Mouse (Mus musculus) limb, embryonic 11.5 days (tissue): Measurements from ENCODE around the gene Mgat4a. TPM values are rescaled to one million over a fixed set of nuclear protein-coding genes. Genes with fewer than 3 reads are reported as not detected.

Experiments
- ATAC-seq: fragments of 200-750 bp; cut with Nextera tagmentation; 2 replicates; pipeline ENCODE4 v1.8.0; 2017; ENCODE audit warnings: low read depth; ENCODE audit not compliant: insufficient number of reproducible peaks, low FRiP score, low TSS enrichment
- DNase-seq: peaks from one replicate; pipeline ENCODE4 v3.0.0-alpha.2; 2015; ENCODE audit warnings: low spot score
- H3K27ac ChIP-seq: fragments of 300-500 bp; sonication (generic); replicated peaks from 2 replicates; pipeline ENCODE4 v1.5.1; 2014; ENCODE audit warnings: low read depth, mild to moderate bottlenecking, low read length
- H3K27me3 ChIP-seq: fragments of 300-500 bp; sonication (generic); 2 replicates; pipeline ENCODE4 v1.6.1; 2014; ENCODE audit warnings: mild to moderate bottlenecking, low read length, mixed read lengths; ENCODE audit not compliant: control insufficient read depth, insufficient read depth
- H3K36me3 ChIP-seq: fragments of 300-500 bp; sonication (generic); 2 replicates; pipeline ENCODE4 v1.6.1; 2014; ENCODE audit warnings: mild to moderate bottlenecking, low read length, moderate library complexity, mixed read lengths; ENCODE audit not compliant: control insufficient read depth, insufficient read depth
- H3K4me1 ChIP-seq: fragments of 300-500 bp; sonication (generic); 2 replicates; pipeline ENCODE4 v1.6.1; 2014; ENCODE audit warnings: low read length, mixed read lengths; ENCODE audit not compliant: control insufficient read depth, insufficient read depth
- H3K4me2 ChIP-seq: fragments of 300-500 bp; sonication (generic); 2 replicates; pipeline ENCODE4 v1.6.1; 2014; ENCODE audit warnings: low read depth, mild to moderate bottlenecking, moderate library complexity; ENCODE audit not compliant: severe bottlenecking
- H3K4me3 ChIP-seq: fragments of 300-500 bp; sonication (generic); 2 replicates; pipeline ENCODE4 v1.5.1; 2014; ENCODE audit warnings: low read depth, low read length
- H3K9ac ChIP-seq: fragments of 300-500 bp; sonication (generic); 2 replicates; pipeline ENCODE4 v1.6.1; 2014; ENCODE audit warnings: mild to moderate bottlenecking, low read length
- H3K9me3 ChIP-seq: fragments of 300-500 bp; sonication (generic); 2 replicates; pipeline ENCODE4 v1.6.1; 2016; ENCODE audit warnings: low read length; ENCODE audit not compliant: control insufficient read depth
- WGBS: fragments of 180-500 bp; shearing (Covaris S2); extraction: QIAGEN DNeasy Blood & Tissue Kit; methylation state at CpG from one replicate; pipeline ENCODE4 v1.1.7; 2014; 5-methylcytosine and 5-hydroxymethylcytosine counted together
- polyA plus RNA-seq: library from polyadenylated mRNA; unstranded; fragments of >200 nt; fragmentation: Nextera tagmentation; extraction: Ambion mirVana; gene quantifications from 2 replicates; pipeline ENCODE4 v1.2.1, GENCODE M21; 2014

The Mgat4a gene
- polyA plus RNA-seq, 1 experiment from 2014 or later, result 7.0 TPM

DNA sequence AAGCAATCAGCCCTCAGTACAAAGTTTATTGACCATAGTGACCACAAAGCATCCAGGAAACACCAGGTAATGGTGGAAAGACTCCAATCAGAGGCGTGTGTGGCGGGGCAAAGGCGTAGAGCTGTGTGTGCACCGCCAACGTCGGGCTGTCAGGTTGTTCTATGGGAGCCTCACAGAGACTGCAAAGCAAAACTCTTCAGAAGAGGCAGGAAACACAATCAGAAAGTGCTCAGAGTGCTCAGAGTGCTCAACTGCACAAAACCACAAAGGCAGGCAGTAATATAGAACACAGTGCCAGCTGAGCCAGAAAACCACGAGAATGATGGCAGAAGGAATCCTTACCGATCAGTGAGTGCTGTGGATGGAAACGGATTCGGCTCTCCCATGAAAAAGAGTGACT, 67.6 kb downstream of the Mgat4a start:
- Histone ChIP-seq H3K9me3 (no peaks in the 10 kb centered on the region), H3K36me3 (no peaks in the 10 kb centered on the region), H3K4me1 (no peaks in the 10 kb centered on the region), H3K27me3 (no peaks in the 10 kb centered on the region), H3K9ac (no peak overlapping the region), H3K4me2 (no peak overlapping the region), H3K27ac (no peak overlapping the region), H3K4me3 (no peak overlapping the region)
- ATAC-seq (no peak), DNase-seq (no peak)
- 87% methylated on average over 10 of the region's 10 CpGs for WGBS

DNA sequence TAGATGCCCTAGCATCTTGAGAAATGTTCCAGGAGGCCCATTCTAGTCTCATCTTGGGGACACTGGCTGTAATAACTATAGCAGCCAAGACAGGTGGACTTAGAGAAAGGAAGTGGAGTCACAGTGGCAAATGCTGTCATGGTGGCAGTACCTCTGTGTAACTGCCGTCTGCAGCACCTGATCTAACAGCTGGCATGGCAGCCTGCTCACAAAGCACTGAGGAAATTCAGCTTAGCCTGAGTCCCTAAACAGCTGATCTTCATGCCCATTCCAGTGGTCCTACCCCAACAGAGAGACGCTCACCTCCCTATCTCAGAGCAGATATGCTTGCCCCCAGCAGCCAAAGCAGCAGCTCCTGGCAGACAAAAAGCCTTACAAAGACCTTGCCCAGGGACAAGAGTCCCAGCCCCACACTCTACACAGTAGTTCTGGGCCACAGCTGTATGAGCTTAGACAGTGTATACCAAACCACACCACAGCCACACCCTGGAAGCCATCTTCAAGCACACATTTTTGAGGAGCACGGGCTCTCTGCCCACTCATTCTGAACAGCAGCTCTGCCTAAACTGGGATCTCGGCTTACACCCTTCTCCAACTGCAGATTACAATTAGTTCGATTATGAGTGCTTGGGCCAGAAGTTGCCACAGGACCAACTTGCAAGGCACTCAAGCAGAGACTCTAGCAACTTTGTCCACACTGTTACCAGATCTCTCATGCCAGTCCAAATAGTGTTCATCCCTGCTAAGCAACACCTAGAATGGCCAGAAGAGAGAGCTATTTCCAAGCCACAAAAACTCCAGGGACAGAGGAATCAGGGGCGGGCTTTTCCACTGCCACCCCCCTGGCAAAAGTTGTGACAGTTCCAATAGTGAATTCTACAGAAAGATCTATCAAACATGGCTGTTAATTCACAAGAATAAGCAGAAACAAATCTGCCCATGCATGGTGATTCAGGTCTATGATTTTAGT, 69.4 kb downstream of the Mgat4a start:
- Histone ChIP-seq H3K9me3 (no peaks in the 10 kb centered on the region), H3K4me1 (no peaks in the 10 kb centered on the region), H3K27me3 (no peaks in the 10 kb centered on the region), H3K36me3 (no peaks in the 10 kb centered on the region), H3K4me2 (no peak overlapping the region), H3K27ac (no peak overlapping the region), H3K9ac (no peak overlapping the region), H3K4me3 (no peak overlapping the region)
- WGBS, result 84% methylated on average over 6 of the region's 6 CpGs
- DNase-seq, result no peak
- no peak for ATAC-seq

DNA sequence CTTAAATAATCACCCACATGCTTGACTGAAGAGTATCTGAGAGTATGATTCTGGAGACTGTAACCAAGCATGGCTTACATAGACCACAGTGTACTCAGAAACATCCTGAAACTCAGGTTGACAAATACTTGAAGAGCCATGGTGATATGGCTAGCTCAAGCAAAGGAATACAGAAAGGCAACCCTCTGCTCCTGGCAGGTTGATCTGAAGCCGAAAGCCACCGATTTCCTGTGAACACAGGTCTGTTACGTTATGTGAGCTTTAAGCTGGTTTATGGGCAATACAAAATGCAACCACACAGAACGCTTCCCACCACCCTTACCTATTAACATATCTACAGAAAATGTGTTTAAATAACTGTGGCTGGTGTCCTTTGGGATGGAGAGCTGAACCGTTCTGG, 71.8 kb downstream of the Mgat4a start:
- Histone ChIP-seq H3K4me1 (no peaks in the 10 kb centered on the region), H3K9me3 (no peaks in the 10 kb centered on the region), H3K36me3 (no peaks in the 10 kb centered on the region), H3K9ac (no peak overlapping the region), H3K4me2 (no peak overlapping the region), H3K27ac (no peak overlapping the region), H3K27me3 (no peaks in the 10 kb centered on the region), H3K4me3 (no peak overlapping the region)
- WGBS, result 90% methylated on average over 5 of the region's 5 CpGs
- DNase-seq (no peak), ATAC-seq (no peak)

DNA sequence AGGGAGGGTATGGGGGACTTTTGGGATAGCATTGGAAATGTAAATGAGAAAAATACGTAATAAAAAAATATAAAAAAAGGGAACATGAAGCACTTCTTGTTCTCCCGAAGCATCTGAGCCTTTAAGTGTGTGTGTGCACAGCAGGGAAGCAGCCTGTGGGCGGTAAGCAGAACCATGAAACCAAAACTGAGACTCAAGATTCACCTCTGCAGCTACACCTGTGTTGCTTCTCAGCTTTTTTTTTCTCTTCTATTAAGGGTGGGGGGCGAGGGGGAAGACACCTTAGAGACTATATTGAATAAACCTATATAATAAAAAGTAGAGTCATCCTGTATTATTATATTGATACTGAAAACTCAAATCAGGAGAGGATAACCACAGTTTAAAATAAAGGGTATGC, 73.0 kb downstream of the Mgat4a start:
- 84% methylated on average over 4 of the region's 4 CpGs for WGBS
- no peaks in the 10 kb centered on the region for H3K9me3 ChIP-seq
- H3K27me3 ChIP-seq, result no peaks in the 10 kb centered on the region

DNA sequence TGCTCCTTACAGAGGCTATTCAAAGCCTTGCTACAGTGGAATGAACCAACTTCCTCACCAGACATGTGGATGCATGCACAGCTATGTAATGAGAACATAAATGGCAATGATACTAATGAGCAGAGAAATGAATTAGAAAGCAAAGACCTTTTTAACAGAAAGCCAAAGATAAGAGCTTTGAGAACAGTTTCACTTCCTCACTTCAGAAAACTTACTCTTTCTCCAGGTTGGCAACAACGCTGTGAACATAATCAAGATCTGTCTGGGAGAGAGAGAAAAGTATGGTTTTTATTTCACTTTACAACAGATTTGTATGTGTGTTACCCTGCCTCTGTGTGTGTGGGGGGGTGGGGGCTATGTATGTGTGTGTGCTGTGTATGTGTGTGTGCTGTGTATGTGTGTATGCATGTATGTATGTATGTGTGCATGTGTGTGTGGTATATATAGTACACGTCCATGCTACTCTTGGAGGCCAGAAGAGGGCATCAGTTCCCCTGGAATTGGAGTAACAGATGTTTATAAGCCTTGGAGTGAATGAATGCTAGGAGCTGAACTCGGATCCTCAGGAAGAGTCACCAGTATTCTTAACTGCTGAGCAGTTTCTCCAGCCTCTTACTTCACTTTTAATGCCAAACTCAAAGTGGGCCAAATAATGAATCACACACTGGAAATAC, 74.4 kb downstream of the Mgat4a start:
- no peaks in the 10 kb centered on the region for H3K27me3 ChIP-seq
- no peak overlapping the region for H3K9ac ChIP-seq
- H3K4me3 ChIP-seq, result no peak overlapping the region
- H3K4me2 ChIP-seq, result no peak overlapping the region
- no peak overlapping the region for H3K27ac ChIP-seq
- WGBS, result 89% methylated on average over 3 of the region's 3 CpGs
- no peak for DNase-seq
- no peaks in the 10 kb centered on the region for H3K4me1 ChIP-seq
- no peaks in the 10 kb centered on the region for H3K9me3 ChIP-seq
- no peaks in the 10 kb centered on the region for H3K36me3 ChIP-seq
- ATAC-seq, result no peak

More for the DNA sequence above, 73.0 kb downstream of the Mgat4a start:
- no peaks in the 10 kb centered on the region for H3K36me3 ChIP-seq
- no peak overlapping the region for H3K4me3 ChIP-seq
- no peak for DNase-seq
- H3K27ac ChIP-seq, result no peak overlapping the region
- H3K4me2 ChIP-seq, result no peak overlapping the region
- H3K4me1 ChIP-seq, result no peaks in the 10 kb centered on the region
- ATAC-seq, result no peak
- H3K9ac ChIP-seq, result no peak overlapping the region

DNA sequence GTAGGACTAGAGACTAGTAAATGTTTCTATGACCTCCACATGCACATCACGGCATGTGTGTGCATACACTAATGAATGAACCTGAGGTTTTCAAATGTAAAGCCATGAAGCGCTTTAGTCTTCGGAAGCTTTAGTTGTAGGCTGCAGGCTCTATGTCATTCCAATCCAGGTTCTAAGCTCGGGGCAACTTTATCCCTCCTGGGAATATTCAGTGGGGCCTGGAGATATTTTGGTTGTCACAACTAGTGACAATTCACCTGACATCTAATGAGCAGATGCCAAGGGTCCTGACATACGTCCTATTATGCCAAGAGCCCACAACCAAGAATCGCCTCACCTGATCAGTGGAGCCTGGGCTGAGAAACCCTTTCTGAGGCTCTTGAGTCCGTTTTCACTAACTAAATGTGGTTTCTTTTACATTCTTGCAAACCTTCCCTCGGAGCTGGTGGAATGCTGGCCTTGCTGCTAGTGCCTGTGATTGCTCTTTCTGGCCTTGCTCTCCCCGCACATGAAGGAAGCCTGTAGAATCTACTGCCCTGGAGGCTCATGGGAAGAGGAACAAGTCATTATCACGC, 75.9 kb downstream of the Mgat4a start:
- no peaks in the 10 kb centered on the region for H3K27me3 ChIP-seq
- no peak overlapping the region for H3K9ac ChIP-seq
- no peak overlapping the region for H3K4me3 ChIP-seq
- ATAC-seq, result no peak
- H3K27ac ChIP-seq, result no peak overlapping the region
- H3K4me1 ChIP-seq, result no peaks in the 10 kb centered on the region
- H3K9me3 ChIP-seq, result no peaks in the 10 kb centered on the region
- no peak overlapping the region for H3K4me2 ChIP-seq
- 86% methylated on average over 10 of the region's 10 CpGs for WGBS
- DNase-seq, result no peak
- no peaks in the 10 kb centered on the region for H3K36me3 ChIP-seq

DNA sequence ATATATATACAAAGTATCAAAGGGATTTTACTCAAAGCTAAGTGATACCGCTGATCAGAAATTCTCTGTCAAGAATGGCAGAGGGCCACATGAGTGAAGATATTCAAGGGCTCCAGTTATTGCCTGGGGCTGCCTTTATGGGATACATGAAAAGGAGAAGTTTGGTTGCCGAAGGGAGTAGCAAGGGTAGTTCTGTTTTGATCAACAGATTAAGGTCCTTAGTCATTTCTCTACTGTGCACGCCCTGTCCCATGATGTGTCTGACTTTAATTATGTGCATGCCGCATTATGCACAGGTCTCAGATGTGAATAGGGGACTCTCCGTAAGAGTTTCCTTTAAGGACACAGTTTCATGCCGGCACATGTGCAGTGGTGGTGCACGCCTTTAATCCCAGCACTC, 83.3 kb downstream of the Mgat4a start:
- no peak overlapping the region for H3K4me2 ChIP-seq
- no peak overlapping the region for H3K4me3 ChIP-seq
- no peaks in the 10 kb centered on the region for H3K4me1 ChIP-seq
- H3K9ac ChIP-seq, result no peak overlapping the region
- H3K36me3 ChIP-seq, result no peaks in the 10 kb centered on the region
- H3K27me3 ChIP-seq, result no peaks in the 10 kb centered on the region
- no peak for DNase-seq
- H3K9me3 ChIP-seq, result no peaks in the 10 kb centered on the region
- 89% methylated on average over 7 of the region's 7 CpGs for WGBS
- no peak overlapping the region for H3K27ac ChIP-seq
- ATAC-seq, result no peak

DNA sequence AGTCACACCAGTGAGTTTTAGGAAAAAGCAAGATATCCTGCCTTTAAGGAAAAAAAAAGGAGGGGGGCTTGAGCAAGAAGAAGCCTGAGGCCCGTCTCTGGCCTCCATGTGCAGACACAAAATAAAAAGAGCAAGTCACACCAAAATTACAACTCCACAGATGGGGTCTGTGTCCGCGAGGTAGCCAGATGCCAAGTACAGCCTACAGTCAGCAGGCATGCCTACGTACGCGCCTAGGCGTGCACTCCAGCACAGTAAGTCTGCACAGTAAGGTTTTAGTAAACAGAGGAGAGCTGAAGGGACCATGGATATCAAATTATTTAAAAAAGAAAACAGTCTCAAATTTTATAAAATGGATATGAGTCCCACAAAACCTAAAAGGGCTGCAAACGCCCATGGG, 89.5 kb downstream of the Mgat4a start:
- WGBS, result 92% methylated on average over 8 of the region's 8 CpGs
- no peaks in the 10 kb centered on the region for H3K27me3 ChIP-seq
- H3K4me3 ChIP-seq, result no peak overlapping the region
- no peak overlapping the region for H3K27ac ChIP-seq
- no peaks in the 10 kb centered on the region for H3K36me3 ChIP-seq
- ATAC-seq (no peak), DNase-seq (no peak)
- H3K9me3 ChIP-seq, result no peaks in the 10 kb centered on the region
- no peaks in the 10 kb centered on the region for H3K4me1 ChIP-seq
- no peak overlapping the region for H3K9ac ChIP-seq
- H3K4me2 ChIP-seq, result no peak overlapping the region
